Mouse (Mus musculus) heart, adult 2 months (tissue): ENCODE measurements around the gene Msx3. TPM values are rescaled to one million over a fixed set of nuclear protein-coding genes. Genes with fewer than 3 reads are reported as not detected.
A peak's percentile ranks its signal among the peaks of the same experiment; 100 is the strongest.

Source experiments
- DNase-seq, 2 experiments: peaks; one replicate each; pipeline ENCODE4 v3.0.0; 2021
- H3K27ac ChIP-seq: fragments of 200-600 bp; 2 replicates; pipeline ENCODE4 v1.8.1; 2022
- H3K27me3 ChIP-seq: fragments of 200-500 bp; 2 replicates; pipeline ENCODE4 v1.6.1; 2012; ENCODE audit warnings: mild to moderate bottlenecking, low read length, inconsistent platforms, mixed read lengths; ENCODE audit not compliant: control insufficient read depth, insufficient read depth
- H3K36me3 ChIP-seq: fragments of 200-500 bp; 2 replicates; pipeline ENCODE4 v1.6.1; 2012; ENCODE audit warnings: low read length, inconsistent platforms; ENCODE audit not compliant: control insufficient read depth, insufficient read depth
- H3K4me1 ChIP-seq: fragments of 200-500 bp; 2 replicates; pipeline ENCODE4 v1.6.1; 2011; ENCODE audit warnings: low read length; ENCODE audit not compliant: control insufficient read depth, insufficient read depth
- H3K4me3 ChIP-seq: fragments of 200-600 bp; 2 replicates; pipeline ENCODE4 v1.8.1; 2022
- H3K79me2 ChIP-seq: fragments of 200-500 bp; replicated peaks from 2 replicates; pipeline ENCODE4 v1.6.1; 2012; ENCODE audit warnings: mild to moderate bottlenecking, inconsistent platforms, low read length, moderate library complexity, mixed read lengths; ENCODE audit not compliant: control insufficient read depth, insufficient read depth
- H3K9ac ChIP-seq: fragments of 200-500 bp; 2 replicates; pipeline ENCODE4 v1.6.1; 2012; ENCODE audit warnings: low read depth, mild to moderate bottlenecking, control low read depth, inconsistent platforms, low read length, mixed read lengths
- CTCF ChIP-seq: fragments of 200-600 bp; IDR thresholded peaks from 2 replicates; pipeline ENCODE4 v1.8.1; 2022; ENCODE audit warnings: antibody characterized with exemption, mild to moderate bottlenecking, moderate library complexity
- EP300 ChIP-seq: fragments of 200-500 bp; IDR thresholded peaks from 2 replicates; pipeline ENCODE4 v1.6.1; 2011; ENCODE audit warnings: low read depth, low read length, control low read depth; ENCODE audit not compliant: insufficient read depth
- POLR2A ChIP-seq: fragments of 200-500 bp; IDR thresholded peaks from 2 replicates; pipeline ENCODE4 v1.6.1; 2011; ENCODE audit warnings: mild to moderate bottlenecking, low read depth, low read length, control low read depth; ENCODE audit not compliant: insufficient read depth
- WGBS: fragments of 180-500 bp; shearing (Covaris S2); methylation state at CpG from one replicate; pipeline ENCODE4 v1.1.7; 2018; 5-methylcytosine and 5-hydroxymethylcytosine counted together
- intact Hi-C: fragments of 180-260 bp; cut with DNase I; formaldehyde crosslinking; loops from one replicate; pipeline ENCODE4 v1.15.1; 2025
- polyA plus RNA-seq: library from polyadenylated mRNA; depleted of rRNA; stranded (reverse); fragments of >200 nt; gene quantifications from 2 replicates; pipeline ENCODE4 v1.2.3, GENCODE M21; 2012
- total RNA-seq, 2 experiments: library from RNA; stranded (reverse); gene quantifications; 2 replicates each; pipeline ENCODE4 v1.2.3; 2021

The Msx3 gene
- total and polyA plus RNA-seq, 3 experiments = not detected

GRCm38 (mm10) chr7:140090601-140091000, 41.7 kb upstream of the Msx3 start:
- no peak for TF ChIP-seq EP300
- H3K9ac ChIP-seq = no peak overlapping the region
- 79% methylated on average over 10 of the region's 10 CpGs for WGBS
- intact Hi-C loops = no loop called here
- no peaks in the 10 kb centered on the region for H3K79me2 ChIP-seq
- no peak overlapping the region for H3K4me3 ChIP-seq
- H3K36me3 ChIP-seq = no peaks in the 10 kb centered on the region
- H3K27me3 ChIP-seq = no peaks in the 10 kb centered on the region
- DNase-seq = no peak
- no peaks in the 10 kb centered on the region for H3K4me1 ChIP-seq
- no peak overlapping the region for H3K27ac ChIP-seq

GRCm38 (mm10) chr7:140082242-140082678, 33.4 kb upstream of the Msx3 start, which contains the start of gene Caly:
Gene Caly (minus strand): TSS chr7:140082548.
- no peaks in the 10 kb centered on the region for H3K4me1 ChIP-seq
- TF ChIP-seq POLR2A = no peak
- no peak; the same call in 1 of the 2 replicates for TF ChIP-seq CTCF
- TF ChIP-seq EP300 = no peak
- DNase-seq = no peak
- no peaks in the 10 kb centered on the region for H3K36me3 ChIP-seq
- 8% methylated on average over 18 of the region's 18 CpGs for WGBS
- peaks cover 2% of the 10 kb centered on the region; the same call in 1 of the 2 replicates for H3K27me3 ChIP-seq
- no peak within 1 kb of the TSS for H3K9ac ChIP-seq
- H3K79me2 ChIP-seq = no peaks in the 10 kb centered on the region
- no peak within 1 kb of the TSS for H3K27ac ChIP-seq
- no peak within 1 kb of the TSS for H3K4me3 ChIP-seq
- intact Hi-C loops = no loop called here

DNA sequence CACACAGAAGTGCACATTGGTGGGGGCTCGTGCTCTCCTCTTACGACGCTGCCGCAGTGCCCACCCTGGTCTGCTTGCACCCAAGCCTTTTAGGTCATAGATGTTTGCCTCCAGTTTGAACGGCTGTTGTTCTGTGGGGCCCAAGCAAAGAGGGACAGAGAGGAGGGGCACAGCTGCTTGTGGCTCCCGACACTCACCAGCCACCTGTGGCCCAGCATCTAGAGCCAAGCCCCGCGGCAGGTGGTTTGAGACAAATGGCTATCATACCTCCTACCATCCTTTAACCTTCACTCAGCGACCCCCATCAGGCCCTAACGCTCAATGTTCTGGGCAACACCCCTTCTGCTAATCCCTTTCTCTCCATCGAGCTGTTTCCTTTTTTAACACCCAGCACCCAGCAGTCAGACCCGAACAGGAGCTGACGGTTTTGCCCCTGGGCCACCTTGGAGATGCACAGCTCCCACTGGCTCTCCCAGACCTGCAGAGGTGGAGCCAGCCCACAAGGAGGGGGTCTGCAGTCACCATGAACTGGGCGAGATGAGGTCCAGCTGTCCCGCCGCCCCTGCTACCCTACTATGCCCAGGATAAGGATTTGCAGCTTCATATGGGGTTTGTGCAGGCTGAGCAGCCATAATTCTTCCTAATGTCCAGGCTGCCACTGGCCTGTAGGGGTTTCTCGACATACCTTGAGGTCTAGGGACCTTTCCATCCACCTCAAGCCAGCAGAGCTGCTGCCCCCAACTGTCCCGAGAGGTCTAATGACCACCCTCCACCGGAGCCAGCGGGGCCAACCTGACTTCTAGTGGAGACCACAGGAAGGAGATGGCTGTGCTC, 32.7 kb upstream of the Msx3 start:
- H3K79me2 ChIP-seq = no peaks in the 10 kb centered on the region
- H3K4me3 ChIP-seq = no peak overlapping the region
- no peak for DNase-seq
- intact Hi-C loops = no loop called here
- no peak overlapping the region for H3K27ac ChIP-seq
- TF ChIP-seq EP300 = no peak
- no peak for TF ChIP-seq CTCF
- no peak for TF ChIP-seq POLR2A
- no peak overlapping the region for H3K9ac ChIP-seq
- H3K27me3 ChIP-seq = peaks cover 2% of the 10 kb centered on the region; the same call in 1 of the 2 replicates
- 17% methylated on average over 20 of the region's 20 CpGs for WGBS
- H3K4me1 ChIP-seq = no peaks in the 10 kb centered on the region
- H3K36me3 ChIP-seq = no peaks in the 10 kb centered on the region

DNA sequence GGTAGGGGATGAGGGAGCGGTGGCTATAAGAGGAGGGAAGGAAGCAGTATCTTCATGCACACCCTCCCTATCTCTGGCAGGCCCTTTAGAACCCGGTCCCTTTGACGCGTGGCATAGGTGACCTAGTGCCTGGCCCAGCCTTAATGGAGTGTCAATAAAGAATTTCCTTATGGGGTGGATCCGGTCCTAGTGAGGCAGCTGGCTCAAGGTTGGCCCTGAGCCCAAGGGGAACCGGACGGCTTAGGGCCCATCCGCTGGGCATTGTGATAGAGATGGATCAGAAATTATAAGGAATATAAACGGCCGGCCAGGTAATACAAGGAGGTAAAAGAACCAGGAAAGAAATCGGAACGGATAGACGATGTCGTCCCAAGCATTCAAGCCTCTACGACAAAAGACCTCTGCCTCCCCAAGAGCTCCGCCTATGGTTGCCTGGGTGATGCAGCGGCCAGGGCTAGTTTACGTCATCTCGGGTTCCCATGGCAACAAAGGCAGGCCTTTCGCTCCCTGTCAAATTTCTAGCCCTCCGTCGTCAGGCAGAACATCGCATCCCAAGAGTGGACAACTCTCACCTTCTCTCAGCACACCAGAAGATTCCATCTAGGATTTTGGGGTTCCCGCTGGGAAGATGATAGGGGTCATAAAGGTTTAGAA, 31.7 kb upstream of the Msx3 start:
- Histone ChIP-seq H3K4me1 (no peaks in the 10 kb centered on the region), H3K4me3 (no peak overlapping the region), H3K79me2 (no peaks in the 10 kb centered on the region), H3K27me3 (peaks cover 2% of the 10 kb centered on the region; the same call in 1 of the 2 replicates), H3K9ac (no peak overlapping the region), H3K27ac (no peak overlapping the region), H3K36me3 (no peaks in the 10 kb centered on the region)
- WGBS = 3% methylated on average over 24 of the region's 24 CpGs
- peak; percentile 65 to 68 for DNase-seq
- TF ChIP-seq EP300 = no peak
- TF ChIP-seq POLR2A = no peak
- TF ChIP-seq CTCF = no peak
- intact Hi-C loops = no loop called here

- intact Hi-C loops = loop anchor here (1.0 to 5.0 kb wide), 2 partner anchors 63 to 749 kb away; no protein-coding TSS in a partner anchor
- WGBS = 7% methylated on average over 5 of the region's 5 CpGs
Observed at GRCm38 (mm10) chr7:140078711-140079110, 29.8 kb upstream of the Msx3 start.

DNA sequence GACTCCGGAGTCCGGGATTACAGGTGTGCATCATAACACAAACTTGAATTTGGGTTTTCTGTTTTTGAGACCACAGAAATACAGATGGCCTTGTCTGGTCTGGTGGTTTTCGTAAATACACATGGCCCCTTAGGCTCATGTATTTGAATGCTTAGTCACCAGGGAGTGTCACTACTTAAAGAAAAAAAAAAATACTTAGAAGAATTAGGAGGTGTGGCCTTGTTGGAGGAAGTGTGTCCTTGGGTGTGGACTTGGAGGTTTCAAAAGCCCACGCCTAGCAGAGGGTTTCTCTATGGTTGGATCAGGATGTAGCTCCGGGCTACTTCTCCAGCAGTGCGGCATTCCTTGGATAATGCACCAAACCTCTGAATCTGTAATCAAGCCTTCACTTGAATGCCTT, 28.8 kb upstream of the Msx3 start:
- Histone ChIP-seq H3K27ac (no peak overlapping the region), H3K4me1 (no peaks in the 10 kb centered on the region), H3K9ac (no peak overlapping the region), H3K27me3 (peaks cover 2% of the 10 kb centered on the region; the same call in 1 of the 2 replicates), H3K79me2 (no peaks in the 10 kb centered on the region), H3K36me3 (no peaks in the 10 kb centered on the region), H3K4me3 (no peak overlapping the region)
- no peak for TF ChIP-seq POLR2A
- TF ChIP-seq EP300 = no peak
- TF ChIP-seq CTCF = no peak
- 56% methylated on average over 6 of the region's 6 CpGs for WGBS
- DNase-seq = no peak
- intact Hi-C loops = loop anchor here (1.0 to 5.0 kb wide), 2 partner anchors 64 to 750 kb away; no protein-coding TSS in a partner anchor

More at GRCm38 (mm10) chr7:140078711-140079110, 29.8 kb upstream of the Msx3 start:
- Histone ChIP-seq H3K36me3 (no peaks in the 10 kb centered on the region), H3K9ac (no peak overlapping the region), H3K4me3 (no peak overlapping the region), H3K79me2 (no peaks in the 10 kb centered on the region), H3K27ac (no peak overlapping the region), H3K27me3 (peaks cover 2% of the 10 kb centered on the region; the same call in 1 of the 2 replicates), H3K4me1 (no peaks in the 10 kb centered on the region)
- TF ChIP-seq POLR2A (no peak), CTCF (peak; percentile 91), EP300 (peak; percentile 44; the same call in 1 of the 2 replicates)
- DNase-seq = peak; percentile 58 to 74
